Mouse (Mus musculus): Measurements from ENCODE around the gene Elf2.
A peak's percentile ranks its signal among the peaks of the same experiment; 100 is the strongest.

GRCm38 (mm10) chr3:51224363-51225225 lies 115.9 kb downstream of the Elf2 start, which contains the start of gene Noct:
- TF ChIP-seq CTCF (IDR thresholded peaks at IDR 0.05; ENCODE audit: borderline replicate concordance, control insufficient read depth, extremely low read depth, insufficient read depth, low read length, poor library complexity) (no peak), POLR2A (IDR thresholded peaks at IDR 0.05; ENCODE audit: control insufficient read depth, extremely low read depth, insufficient read depth, low read length, poor library complexity) (peak; percentile 76; the same call in 1 of the 2 replicates)

Data from thymus, adult 2 months (tissue).